Mouse (Mus musculus) T-helper 1 cell (primary cell): ENCODE measurements around the gene Top1.

Experiments
- in situ Hi-C: fragments of 300-600 bp; cut with MboI, MseI; formaldehyde crosslinking; loops from one replicate; pipeline ENCODE4 v1.15.1; 2025; ENCODE audit warnings: high pct_unique_total_duplicates

The Top1 gene

DNA sequence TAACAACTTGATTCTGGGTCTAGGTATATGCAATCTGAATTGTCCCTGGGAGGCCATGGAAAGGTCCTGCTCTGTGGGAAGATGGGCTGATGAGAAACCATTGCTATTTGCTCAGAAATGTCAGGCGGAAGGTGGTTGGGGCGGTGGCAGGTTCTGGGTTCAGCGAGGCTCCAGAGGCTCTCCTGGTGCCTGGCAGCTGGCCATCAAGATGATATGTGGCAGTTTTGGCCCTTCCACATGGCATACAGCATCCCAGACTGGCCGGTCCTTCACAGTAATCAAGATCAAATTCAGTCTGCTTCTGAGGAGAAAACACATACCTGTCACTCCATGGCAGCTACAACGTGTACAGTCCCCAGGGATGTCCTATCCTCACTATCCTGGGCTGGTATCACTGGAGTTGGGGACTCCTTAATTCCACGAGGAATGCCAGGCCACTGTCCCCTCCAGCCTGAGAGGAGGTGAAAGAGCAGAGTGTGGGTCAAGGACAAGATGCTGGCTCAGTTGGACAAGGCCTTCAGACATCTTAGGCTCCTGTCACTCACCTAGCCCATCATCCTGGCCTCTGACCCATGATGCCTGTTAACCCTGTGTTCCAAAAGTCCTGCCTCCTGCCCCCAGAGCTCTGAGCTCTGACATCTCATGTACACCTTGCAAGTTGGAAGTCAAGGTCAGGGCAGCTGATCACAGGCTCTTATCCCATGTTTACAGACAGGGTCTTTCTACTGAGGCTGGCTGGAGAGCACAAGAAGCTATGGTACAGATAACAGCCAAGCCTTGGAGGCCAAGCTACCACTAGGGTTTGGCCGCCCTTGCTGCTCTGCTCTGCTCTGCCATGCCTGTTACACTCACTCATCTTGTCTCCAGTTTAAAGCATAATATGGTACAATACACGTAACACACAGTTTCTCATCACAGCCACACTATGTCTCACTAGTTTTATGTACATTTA lies 125.9 kb downstream of the Top1 start:
- in situ Hi-C loops: loop anchor here (25.0 kb wide), 1 partner anchor 116 kb away; the partner anchor contains the start of gene Lpin3
